Mouse (Mus musculus): ENCODE data around the gene Slc25a31. TPM values are rescaled to one million over a fixed set of nuclear protein-coding genes. Genes with fewer than 3 reads are reported as not detected.

Gene Slc25a31
- total and polyA plus RNA-seq, 3 experiments = not detected

DNA sequence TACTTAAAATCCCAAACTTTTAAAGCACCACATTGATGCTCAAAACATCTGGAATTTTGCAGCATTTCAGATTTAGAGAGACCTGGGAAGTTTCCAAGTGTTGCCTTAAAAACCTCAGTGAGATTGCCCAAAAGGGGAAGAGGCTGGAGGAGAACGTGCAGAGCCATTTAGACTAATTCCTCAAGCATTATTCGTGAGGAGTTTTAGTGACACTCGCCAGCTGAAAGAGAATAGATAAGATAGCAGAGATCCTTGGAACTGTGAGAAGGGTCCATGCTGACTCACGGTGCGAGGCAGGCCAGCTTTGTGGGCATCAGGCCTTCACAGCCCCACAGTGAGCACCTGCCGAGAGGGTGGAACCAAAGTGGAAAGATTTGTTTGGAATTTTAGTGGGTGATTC lies 39.8 kb upstream of the Slc25a31 start:
- Histone ChIP-seq H3K79me2 (replicated peaks; ENCODE audit: control insufficient read depth, extremely low read depth, insufficient read depth, poor library complexity, severe bottlenecking) (no peaks in the 10 kb centered on the region), H3K4me3 (replicated peaks in 1 of 3; ENCODE audit: low read depth in 2 of 3, low read length in 2 of 3, poor library complexity in 1 of 3) (no peak overlapping the region), H3K4me1 (ENCODE audit: control insufficient read depth in 1 of 2, insufficient read depth in 2 of 2) (no peaks in the 10 kb centered on the region; a peak in 1 of 4 replicates), H3K9me3 (replicated peaks; ENCODE audit: low read length) (peaks cover 2% of the 10 kb centered on the region), H3K27ac (ENCODE audit: insufficient read depth, low read depth) (no peak overlapping the region), H3K9ac (ENCODE audit: insufficient read depth, low read depth) (no peak overlapping the region), H3K4me2 (ENCODE audit: insufficient read depth, low read depth, poor library complexity, severe bottlenecking) (no peak overlapping the region), H3K27me3 (replicated peaks) (no peaks in the 10 kb centered on the region), H3K36me3 (replicated peaks in 1 of 2; ENCODE audit: control insufficient read depth in 1 of 2, insufficient read depth in 1 of 2, low read length in 1 of 2) (no peaks in the 10 kb centered on the region)
- dilution Hi-C loops (cut with MboI; ENCODE audit: extremely low pct_ligation_motif_present, extremely low pct_unique_long_range_greater_than_20kb, low sequenced_read_pairs) (no loop called here), in situ Hi-C loops (cut with MboI; ENCODE audit: low pct_ligation_motif_present, low pct_unique_long_range_greater_than_20kb, low sequenced_read_pairs) (no loop called here)
- TF ChIP-seq SMC3 (IDR thresholded peaks at IDR 0.05; ENCODE audit: low read depth, low read length) (no peak), USF1 (IDR thresholded peaks at IDR 0.05; ENCODE audit: low read depth, low read length) (no peak), MEF2A (IDR thresholded peaks at IDR 0.05; ENCODE audit: borderline replicate concordance, low read depth, low read length) (no peak), KAT2A (IDR thresholded peaks at IDR 0.05; ENCODE audit: insufficient replicate concordance, low read length) (no peak), ZNF384 (IDR thresholded peaks at IDR 0.05; ENCODE audit: low read depth, low read length) (no peak)
- no peak for DNase-seq (ENCODE audit: extremely low read depth)

DNA sequence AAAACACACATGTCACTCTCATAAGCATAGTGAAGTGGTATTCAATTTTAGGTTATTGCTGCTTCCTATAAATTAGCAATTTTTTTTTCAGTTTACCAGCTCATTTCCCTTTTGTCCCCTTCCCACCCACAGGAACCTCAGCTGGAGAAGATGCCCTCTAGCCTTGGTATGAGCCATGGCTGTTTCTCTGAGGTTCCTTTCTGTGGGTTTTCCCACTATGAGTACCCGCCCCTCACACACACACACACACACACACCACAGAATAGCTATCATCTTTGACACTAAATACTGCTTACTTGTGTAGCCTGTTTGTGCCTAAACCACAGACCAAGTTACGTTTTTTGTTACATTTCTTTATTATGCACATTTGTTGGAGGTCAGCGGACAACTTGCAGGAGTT lies 39.3 kb upstream of the Slc25a31 start:
- Histone ChIP-seq H3K4me2 (ENCODE audit: insufficient read depth, low read depth, poor library complexity, severe bottlenecking) (no peak overlapping the region), H3K9me3 (replicated peaks; ENCODE audit: low read length) (peaks cover 2% of the 10 kb centered on the region), H3K4me3 (replicated peaks in 1 of 3; ENCODE audit: low read depth in 2 of 3, low read length in 2 of 3, poor library complexity in 1 of 3) (no peak overlapping the region), H3K36me3 (replicated peaks in 1 of 2; ENCODE audit: control insufficient read depth in 1 of 2, insufficient read depth in 1 of 2, low read length in 1 of 2) (no peaks in the 10 kb centered on the region), H3K27ac (ENCODE audit: insufficient read depth, low read depth) (no peak overlapping the region), H3K79me2 (replicated peaks; ENCODE audit: control insufficient read depth, extremely low read depth, insufficient read depth, poor library complexity, severe bottlenecking) (no peaks in the 10 kb centered on the region), H3K4me1 (ENCODE audit: control insufficient read depth in 1 of 2, insufficient read depth in 2 of 2) (no peaks in the 10 kb centered on the region; a peak in 1 of 4 replicates), H3K9ac (ENCODE audit: insufficient read depth, low read depth) (no peak overlapping the region), H3K27me3 (replicated peaks) (no peaks in the 10 kb centered on the region)
- TF ChIP-seq JUN (IDR thresholded peaks at IDR 0.05; ENCODE audit: insufficient read depth, low read depth, low read length) (no peak), MAZ (IDR thresholded peaks at IDR 0.05; ENCODE audit: low read depth, low read length) (no peak), MYC (IDR thresholded peaks at IDR 0.05; ENCODE audit: low read depth, low read length) (no peak), CHD1 (IDR thresholded peaks at IDR 0.05; ENCODE audit: low read depth, low read length) (no peak), ETS1 (conservative IDR thresholded peaks at IDR 0.05; ENCODE audit: low read depth, low read length) (no peak), SIN3A (IDR thresholded peaks at IDR 0.05; ENCODE audit: low read length) (no peak), ZKSCAN1 (IDR thresholded peaks at IDR 0.05; ENCODE audit: borderline replicate concordance, low read depth, low read length) (no peak), USF2 (conservative IDR thresholded peaks at IDR 0.05; ENCODE audit: low read depth, low read length) (no peak), CTCF (conservative IDR thresholded peaks at IDR 0.05 in 1 of 2, IDR thresholded peaks at IDR 0.05 in 1 of 2; ENCODE audit: low read depth in 2 of 2, low read length in 2 of 2) (no peak), NELFE (IDR thresholded peaks at IDR 0.05; ENCODE audit: low read depth, low read length) (no peak), ELF1 (IDR thresholded peaks at IDR 0.05; ENCODE audit: low read depth, low read length) (no peak), POLR2AphosphoS2 (IDR thresholded peaks at IDR 0.05; ENCODE audit: low read depth, low read length) (no peak), IRF4 (IDR thresholded peaks at IDR 0.05; ENCODE audit: low read depth, low read length) (no peak), MAFK (IDR thresholded peaks at IDR 0.05; ENCODE audit: insufficient replicate concordance, low read length) (no peak), KAT2A (IDR thresholded peaks at IDR 0.05; ENCODE audit: insufficient replicate concordance, low read length) (no peak), HCFC1 (IDR thresholded peaks at IDR 0.05; ENCODE audit: low read depth, low read length) (no peak), ZNF384 (IDR thresholded peaks at IDR 0.05; ENCODE audit: low read depth, low read length) (no peak), NRF1 (IDR thresholded peaks at IDR 0.05; ENCODE audit: low read depth, low read length) (no peak), TBP (conservative IDR thresholded peaks at IDR 0.05; ENCODE audit: low read depth, low read length) (no peak)
- dilution Hi-C loops (cut with MboI; ENCODE audit: extremely low pct_ligation_motif_present, extremely low pct_unique_long_range_greater_than_20kb, low sequenced_read_pairs) = no loop called here
- DNase-seq (ENCODE audit: extremely low read depth) = no peak
- in situ Hi-C loops (cut with MboI; ENCODE audit: low pct_ligation_motif_present, low pct_unique_long_range_greater_than_20kb, low sequenced_read_pairs) = no loop called here
